Mouse (Mus musculus) left cerebral cortex, adult 11 months (tissue): ENCODE data around the gene Sez6l2.

Experiments
- DNase-seq: peaks from one replicate; pipeline ENCODE4 v3.0.0; 2022; ENCODE audit warnings: low spot score

The Sez6l2 gene

DNA sequence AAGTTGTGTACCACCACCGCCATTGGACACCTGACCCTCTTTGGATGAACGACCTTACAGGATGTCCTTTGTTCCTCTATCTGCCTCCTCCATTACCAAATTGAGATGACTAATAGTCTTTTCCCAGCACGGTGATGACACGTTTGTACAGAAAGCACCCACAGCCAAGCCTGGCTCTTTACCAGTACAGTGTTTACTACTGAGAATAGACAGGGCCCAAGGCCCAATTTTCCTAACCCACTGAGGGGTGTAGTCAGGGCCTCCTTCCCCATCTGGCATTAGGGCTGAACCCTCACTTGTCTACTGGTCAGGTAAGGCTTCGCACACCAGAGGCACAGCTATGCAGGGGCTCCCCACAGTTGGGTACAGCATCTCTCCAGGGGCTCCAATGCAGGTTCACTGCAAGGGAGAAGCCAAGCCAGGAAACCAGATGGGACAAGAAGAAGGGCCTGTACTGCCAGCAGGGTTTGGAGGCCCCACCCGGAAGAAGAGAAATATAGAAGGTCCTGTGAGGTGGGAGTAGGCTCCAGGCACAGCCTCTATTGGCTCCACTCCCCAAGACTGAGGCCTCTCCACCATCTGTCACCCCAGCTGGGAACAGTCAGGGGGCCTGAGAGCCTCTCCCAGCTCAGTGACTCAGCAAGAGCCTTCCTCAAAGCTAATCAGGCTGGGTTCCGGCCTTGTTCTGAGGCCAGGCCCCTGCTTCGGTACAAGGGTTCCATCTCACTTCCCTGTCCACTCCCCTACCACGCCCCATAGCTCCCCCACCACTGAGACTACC lies 58.1 kb downstream of the Sez6l2 start:
- DNase-seq, result peak; percentile 75

DNA sequence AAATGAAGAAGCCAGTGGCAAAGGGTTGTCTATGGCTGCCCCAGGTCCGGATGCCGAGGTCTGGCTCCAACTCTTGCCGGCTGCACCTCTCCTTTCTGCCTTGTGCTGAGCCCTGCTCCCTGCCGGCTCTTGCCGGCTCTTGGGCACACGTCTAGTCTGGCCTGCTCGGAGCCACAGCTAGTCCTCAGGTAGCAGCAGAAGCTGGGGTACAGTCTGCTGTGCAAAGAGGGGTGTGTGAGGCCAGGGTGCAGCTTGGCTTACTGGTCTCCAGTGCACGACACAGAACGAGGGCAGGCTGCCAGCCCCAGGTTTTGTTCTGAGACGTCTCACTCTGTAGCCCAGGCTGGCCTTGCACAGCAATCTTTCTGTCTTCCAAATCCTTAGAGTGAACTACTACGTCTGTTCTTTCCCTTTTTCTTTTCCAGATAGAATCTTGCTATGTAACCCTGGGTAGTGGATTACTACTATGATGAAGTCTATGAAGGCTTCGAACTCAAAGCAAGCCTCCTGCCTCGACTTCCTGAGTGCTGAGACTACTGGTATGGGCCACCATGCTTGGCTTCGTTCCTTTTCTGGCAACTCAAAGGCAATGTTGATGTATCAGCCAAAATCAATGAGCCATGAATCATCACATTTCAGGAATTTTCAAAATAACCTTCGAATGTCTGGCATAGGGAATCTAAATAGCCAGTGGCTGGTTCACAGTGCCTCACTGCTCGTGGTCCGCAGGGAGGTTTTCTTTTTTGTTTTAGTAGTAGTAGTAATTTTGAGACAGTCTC lies 59.1 kb downstream of the Sez6l2 start:
- no peak for DNase-seq

DNA sequence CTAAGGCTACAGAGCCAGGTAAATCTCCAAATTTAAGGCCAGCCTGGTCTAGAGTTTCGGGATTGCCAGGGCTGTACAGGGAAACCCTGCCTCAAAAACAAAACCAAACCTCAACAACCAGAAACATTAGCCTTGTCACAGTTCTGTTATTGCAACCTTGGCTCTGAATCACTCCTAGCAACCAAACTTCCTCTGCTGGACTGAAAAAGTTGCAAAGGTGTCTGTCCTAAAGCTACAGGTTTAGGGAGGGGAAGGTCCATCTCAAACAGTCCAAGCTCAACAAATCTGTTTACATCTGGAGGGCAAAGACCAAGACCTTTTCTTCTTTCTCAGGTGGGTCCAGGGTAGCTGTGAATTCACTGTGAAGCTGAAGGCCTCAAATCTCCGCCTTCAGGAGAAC lies 60.7 kb downstream of the Sez6l2 start:
- DNase-seq, result no peak

DNA sequence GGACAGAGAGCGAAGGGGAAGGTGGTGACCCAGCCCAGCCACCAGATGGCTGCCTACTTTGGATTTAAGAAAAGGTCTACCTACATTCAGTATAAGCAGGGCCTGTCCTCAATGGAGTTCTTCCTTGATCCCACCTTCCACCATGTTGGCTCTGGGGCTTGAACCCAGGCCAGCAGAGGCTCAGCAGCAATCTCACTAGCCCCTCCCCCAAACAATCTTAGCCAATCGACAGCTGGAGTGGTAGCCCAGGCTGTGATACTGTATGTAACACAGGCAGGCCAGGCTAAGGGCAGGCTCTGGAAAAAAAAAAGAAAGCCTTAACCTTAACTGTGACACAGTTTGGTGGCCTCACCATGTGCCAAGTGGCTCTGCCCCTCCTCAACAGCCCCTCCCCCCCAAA lies 61.4 kb downstream of the Sez6l2 start:
- no peak for DNase-seq

DNA sequence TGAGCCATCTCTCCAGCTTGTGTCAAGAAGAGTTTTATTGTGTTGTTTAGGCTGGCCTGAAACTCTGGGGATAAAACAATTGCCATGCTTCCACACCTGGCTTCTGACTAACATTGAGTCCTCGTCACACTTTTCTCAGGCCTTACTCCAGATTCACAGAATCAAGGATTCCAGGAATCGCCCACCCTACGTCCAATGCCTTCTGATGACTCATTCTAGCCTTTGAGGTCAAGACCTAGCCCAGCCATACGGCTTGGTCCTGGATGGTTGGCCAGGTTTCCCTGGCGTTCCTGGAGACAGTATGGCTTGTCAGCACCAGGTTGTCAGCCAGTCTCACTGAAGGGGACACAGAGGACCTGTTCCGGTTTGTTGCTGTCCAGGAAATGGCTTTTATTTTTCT lies 62.0 kb downstream of the Sez6l2 start:
- no peak for DNase-seq

DNA sequence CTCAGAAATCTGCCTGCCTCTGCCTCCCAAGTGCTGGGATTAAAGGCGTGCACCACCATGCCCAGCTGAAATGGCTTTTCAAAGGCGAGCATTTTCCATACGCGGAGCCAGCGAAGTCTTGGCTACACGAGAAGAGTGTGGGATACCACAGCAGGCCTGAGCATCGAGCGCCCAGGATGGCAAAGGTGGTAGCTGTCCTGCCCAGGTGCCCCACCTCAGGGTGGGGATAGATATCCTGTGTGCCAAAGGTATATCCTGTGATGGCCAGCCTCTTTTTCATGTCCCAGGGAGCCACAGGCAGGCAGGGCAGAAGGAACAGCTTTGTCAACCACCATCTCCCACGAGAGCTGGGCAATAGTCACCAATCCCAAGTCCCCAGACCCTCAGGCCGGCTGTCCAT lies 62.5 kb downstream of the Sez6l2 start:
- no peak for DNase-seq

DNA sequence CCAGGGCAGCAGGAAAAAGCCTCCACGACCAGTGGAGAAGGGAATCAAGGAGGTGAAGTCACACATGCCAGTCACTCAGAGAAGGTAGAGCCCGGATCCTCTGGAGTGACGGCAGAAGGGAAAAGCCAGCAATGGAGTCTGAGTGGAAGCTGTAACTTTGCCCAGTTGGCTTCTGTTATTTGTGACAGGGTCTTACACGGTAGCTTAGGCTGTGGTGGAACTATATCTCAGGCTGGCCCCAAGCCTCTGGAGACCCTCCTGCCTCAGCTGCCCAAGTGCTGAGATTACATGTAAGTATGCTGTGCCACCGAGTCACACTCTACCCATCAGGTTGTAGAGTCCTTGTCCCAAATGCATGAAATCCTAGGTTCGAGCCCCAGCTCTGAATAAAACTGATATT lies 63.0 kb downstream of the Sez6l2 start:
- no peak for DNase-seq

DNA sequence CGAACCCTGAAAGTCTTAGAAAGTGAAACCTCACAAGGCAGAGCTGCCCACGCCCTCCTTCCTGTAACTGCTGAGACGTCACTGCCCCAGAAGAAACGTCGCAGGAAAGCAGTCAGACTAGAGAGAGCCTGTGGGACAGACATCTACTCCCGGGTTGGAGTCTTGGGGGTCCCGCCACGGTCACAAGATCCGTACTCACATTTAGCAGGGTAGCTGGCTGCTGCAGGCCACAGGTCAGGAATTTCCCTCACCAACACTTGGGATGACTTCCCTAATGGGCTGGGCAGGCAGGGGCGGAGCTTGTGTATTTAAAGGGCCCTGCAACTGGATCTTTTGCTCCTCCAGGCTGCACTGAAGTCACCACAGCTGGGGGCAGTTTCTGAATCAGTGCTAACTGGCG lies 64.0 kb downstream of the Sez6l2 start, which contains the start of gene Mvp:
Gene Mvp (minus strand): TSS at position 302 of the 400 bp plus-strand sequence.
- no peak for DNase-seq

DNA sequence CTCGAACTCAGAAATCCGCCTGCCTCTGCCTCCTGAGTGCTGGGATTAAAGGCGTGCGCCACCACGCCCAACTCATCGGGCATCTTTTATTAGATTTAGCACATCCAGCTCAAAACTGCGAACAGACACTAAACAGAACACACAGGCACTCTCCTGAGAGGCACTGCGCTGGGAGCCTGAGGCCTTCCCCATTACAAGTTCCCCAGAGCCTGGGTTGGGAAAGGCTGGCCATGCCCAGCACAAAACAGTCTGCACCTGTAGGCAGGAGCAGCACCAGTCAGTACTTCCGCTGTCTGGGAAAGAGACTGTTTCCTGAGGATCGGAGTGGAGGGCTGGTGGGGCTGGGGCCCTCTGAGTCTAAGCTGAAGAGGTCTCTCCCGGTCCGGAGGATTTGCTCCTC lies 64.6 kb downstream of the Sez6l2 start:
- DNase-seq, result no peak

DNA sequence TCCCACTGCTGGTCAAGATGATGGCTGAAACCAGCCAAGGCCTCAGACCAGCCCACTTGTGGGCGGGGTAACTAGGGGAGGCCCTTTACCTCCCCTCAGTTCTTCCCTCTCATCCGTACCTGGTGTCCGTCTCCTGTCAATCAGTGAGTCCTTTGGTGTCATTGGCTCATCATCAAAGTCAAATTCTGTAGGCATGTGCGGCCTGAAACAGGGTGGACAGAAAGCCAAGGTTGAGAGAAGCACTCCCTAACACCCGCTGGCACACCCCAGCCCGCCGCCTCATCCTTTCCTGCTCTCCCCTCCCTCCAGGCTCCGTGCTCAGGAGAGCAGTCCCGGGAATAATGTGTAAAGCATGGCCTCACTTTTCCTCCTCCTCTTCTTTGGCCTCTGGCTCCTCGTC lies 65.7 kb downstream of the Sez6l2 start:
- DNase-seq, result no peak

DNA sequence TGATC lies 65.9 kb downstream of the Sez6l2 start, which contains the start of gene Pagr1b:
Gene Pagr1b (minus strand): TSS at position 4 of the 5 bp plus-strand sequence.
- DNase-seq, result no peak

DNA sequence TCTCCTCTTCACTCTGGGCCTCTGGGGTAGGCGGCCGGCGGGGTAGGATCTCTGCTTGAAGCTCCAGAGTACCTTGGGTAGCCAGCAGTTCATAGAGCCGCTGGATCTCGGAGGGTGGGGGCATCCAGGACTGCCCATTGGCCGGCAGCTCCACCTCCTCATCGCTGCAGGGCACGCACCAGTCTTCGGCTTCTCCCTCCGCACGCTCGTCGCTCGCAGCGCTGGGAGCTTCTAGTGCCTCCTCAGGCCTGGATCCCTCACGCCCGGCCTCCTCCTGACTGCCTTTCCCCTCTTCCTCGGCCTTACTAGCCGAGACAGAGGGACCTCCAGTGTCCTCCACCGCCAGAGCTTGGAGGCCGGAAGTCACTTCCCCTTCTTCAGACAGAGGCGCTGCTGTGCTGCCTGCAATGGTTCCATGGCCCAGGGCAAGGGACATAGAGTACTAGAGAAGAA lies 66.1 kb downstream of the Sez6l2 start:
- DNase-seq, result no peak

DNA sequence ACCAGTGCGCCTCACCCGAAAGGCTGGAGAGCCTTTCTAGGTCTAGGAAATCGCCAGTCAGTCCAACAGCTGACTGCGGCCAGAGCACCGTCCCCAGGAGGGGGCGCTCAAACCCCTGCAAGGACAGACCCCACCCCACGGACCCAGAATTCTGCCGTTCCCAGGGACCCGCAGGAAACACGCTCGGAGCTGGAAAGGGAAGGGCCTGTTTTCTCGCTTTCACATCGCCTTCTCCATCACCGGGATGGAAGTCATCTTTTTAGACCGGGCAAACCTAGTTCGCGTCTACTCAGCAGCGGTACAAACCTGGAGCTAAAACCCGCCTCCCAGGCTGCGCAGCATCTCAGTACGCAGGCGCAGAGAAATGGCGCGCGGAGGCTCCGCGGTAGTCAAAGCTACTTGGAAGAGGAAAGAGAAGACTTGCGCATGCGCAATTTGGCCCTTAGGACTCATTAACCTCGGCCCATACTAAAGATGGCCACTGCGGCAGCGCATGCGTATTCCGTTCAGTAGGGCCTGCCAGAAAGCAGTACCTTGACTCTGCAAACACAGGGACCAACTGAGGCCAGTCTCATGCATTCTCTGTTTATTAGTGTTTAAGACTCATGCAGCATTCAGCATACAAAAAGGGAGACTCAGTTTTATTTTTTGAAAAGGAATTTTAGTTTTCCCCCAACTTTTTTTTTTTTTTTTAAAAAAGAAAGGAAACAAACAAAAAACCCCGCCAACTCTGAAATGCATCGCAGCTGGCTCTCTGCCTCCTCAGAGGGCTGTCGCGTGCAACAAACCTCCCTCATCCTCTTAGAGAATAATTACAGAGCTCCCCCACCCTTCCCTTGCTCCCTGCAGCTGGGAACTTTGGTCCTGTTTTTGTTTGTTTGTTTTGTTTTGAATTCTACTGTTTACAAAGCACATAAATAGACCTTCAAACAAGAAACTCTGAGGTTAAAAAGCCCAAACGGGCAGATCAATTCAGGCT lies 66.9 kb downstream of the Sez6l2 start, which contains the start of gene Pagr1a:
Gene Pagr1a (minus strand): TSS at position 382 of the 979 bp plus-strand sequence.
- DNase-seq, result peak; percentile 96

DNA sequence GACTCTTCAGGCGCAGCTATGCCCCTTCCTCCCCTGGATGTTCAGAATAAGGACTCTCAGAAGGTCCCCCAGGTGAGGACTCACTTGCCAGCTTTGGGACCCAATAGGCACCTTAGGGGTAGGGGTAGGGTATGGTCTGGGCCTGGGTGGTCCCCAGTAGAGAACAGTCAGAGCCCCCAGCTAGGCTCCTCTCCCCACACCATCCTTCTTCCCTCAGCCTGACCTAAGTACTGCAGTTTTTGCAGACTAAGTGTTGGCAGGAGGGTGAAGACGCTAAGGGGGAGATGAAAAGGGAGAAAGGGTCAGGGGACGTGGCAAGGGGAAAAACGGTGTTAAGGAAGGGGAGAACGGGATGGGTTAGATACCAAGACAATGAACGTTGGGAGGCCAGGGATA lies 67.6 kb downstream of the Sez6l2 start:
- no peak for DNase-seq

DNA sequence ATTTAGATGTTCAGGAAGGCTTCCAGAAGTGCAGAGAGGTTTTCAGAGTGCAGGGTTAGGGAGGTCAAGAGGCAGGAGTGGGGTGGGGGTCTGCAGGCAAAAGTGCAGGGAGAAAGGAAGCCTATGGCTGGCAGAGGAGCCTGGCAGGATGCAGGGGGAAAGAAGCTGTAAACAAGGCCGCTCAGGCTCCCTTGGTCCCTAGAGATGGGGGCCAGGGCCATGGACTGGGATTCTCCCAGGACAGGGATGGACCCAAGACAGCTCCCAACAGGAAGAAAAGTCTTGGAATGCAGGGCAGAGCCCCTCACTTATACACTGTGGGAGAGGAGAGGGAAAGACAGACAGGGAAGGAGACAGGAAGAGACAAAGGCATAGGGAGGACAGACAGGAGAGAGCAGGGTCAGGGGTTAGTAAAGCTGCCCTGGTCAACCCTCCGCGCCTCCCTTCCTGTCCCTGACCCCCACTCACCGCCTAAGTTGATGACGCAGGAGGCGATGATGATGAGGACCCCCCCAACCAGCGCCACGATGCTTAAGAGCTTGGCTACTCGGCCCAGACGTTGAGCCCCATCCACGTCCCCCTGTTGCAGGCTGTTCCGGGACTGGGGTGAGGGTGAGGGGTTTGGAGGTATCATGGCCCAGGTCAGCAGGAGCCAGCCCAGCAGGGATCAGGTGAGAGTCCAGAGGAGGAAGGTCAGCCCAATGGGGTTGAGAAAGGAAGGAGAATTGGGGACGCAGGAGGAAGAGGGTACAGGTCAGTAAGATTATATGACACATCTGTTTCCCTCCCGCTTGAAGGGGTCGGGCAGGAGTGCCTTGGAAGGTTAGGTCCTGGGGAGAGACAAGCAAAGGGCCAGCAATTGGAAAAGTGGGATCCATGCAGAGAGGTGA lies 68.3 kb downstream of the Sez6l2 start:
- DNase-seq, result no peak

DNA sequence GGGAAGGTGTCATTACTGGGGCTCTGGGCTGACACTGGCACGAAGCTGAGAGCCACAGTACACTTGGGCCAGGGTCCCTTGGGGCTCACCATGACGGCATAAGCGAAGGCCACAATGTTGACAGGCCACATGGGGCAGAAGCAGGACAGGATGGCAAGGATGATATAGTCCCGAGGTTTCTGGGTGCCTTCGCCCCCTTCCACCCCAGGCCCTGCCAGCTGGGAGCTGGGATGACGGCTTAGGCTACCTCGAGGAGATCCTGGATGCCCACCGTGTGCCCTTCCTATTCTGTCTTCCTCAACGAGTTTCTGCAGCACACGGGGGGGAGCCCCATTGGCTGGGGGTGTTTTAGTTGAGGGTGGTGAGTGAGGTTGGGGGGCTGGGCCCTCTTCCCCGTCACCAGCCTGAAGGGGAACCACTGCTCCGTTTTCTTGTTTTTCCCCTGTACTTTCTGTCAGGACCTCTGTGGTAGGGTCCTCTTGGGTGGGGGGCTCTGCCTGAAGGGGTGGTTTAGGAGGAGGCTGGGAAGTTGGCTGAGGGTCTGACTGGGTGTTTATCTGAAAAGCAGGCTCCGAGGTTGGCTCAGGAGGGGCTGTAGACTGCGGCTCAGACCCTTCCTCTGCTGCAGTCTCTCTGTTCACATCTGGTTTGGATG lies 69.1 kb downstream of the Sez6l2 start:
- DNase-seq, result no peak

DNA sequence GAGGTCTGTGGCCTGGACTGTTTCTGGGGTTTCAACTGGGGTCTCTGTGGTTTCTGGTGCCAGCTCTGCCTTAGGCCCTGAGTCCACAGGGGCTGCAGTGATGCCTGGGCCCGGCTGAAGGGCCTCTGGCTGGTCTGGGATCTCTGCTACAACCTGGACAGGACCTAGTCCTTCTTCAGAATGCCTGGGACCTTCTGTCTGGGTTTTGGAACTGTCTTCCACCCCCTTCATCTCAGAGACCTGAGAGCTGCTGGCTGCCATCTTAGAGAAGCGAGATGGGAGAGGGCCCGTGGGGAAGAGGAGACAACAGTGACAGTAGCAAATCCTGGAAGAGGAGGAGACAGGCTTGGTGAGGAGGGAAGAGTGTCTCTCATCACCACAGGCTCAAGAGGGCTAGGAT lies 69.7 kb downstream of the Sez6l2 start:
- no peak for DNase-seq
